Mouse (Mus musculus) liver, postnatal 0 days (tissue): Measurements from ENCODE around the gene Edem3. TPM values are rescaled to one million over a fixed set of nuclear protein-coding genes. Genes with fewer than 3 reads are reported as not detected.

Experiments used
- ATAC-seq: fragments of 200-750 bp; cut with Nextera tagmentation; 2 replicates; pipeline ENCODE4 v1.8.0; 2017; ENCODE audit warnings: mild to moderate bottlenecking, moderate library complexity
- DNase-seq: peaks from one replicate; pipeline ENCODE4 v3.0.0-alpha.2; 2016
- H3K27ac ChIP-seq: fragments of 300-500 bp; sonication (generic); 2 replicates; pipeline ENCODE4 v1.5.1; 2014; ENCODE audit warnings: antibody characterized with exemption, moderate library complexity, mild to moderate bottlenecking, low read depth
- H3K27me3 ChIP-seq: fragments of 300-500 bp; sonication (generic); 2 replicates; pipeline ENCODE4 v1.6.1; 2014; ENCODE audit warnings: low read length, control low read depth, mixed read lengths; ENCODE audit not compliant: insufficient read depth
- H3K36me3 ChIP-seq: fragments of 300-500 bp; sonication (generic); replicated peaks from 2 replicates; pipeline ENCODE4 v1.6.1; 2014; ENCODE audit warnings: mild to moderate bottlenecking, control low read depth, low read length, moderate library complexity, mixed read lengths; ENCODE audit not compliant: insufficient read depth
- H3K4me1 ChIP-seq: fragments of 300-500 bp; sonication (generic); 2 replicates; pipeline ENCODE4 v1.6.1; 2014; ENCODE audit warnings: antibody characterized with exemption, mild to moderate bottlenecking, control low read depth; ENCODE audit not compliant: insufficient read depth
- H3K4me2 ChIP-seq: fragments of 300-500 bp; sonication (generic); 2 replicates; pipeline ENCODE4 v1.6.1; 2014; ENCODE audit warnings: low read depth, mild to moderate bottlenecking, low read length, moderate library complexity, mixed read lengths
- H3K4me3 ChIP-seq: fragments of 300-500 bp; sonication (generic); 2 replicates; pipeline ENCODE4 v1.5.1; 2014; ENCODE audit warnings: low read depth, low read length
- H3K9ac ChIP-seq: fragments of 300-500 bp; sonication (generic); replicated peaks from 2 replicates; pipeline ENCODE4 v1.6.1; 2014; ENCODE audit warnings: mild to moderate bottlenecking, moderate library complexity
- H3K9me3 ChIP-seq: fragments of 300-500 bp; sonication (generic); 2 replicates; pipeline ENCODE4 v1.6.1; 2016; ENCODE audit warnings: mild to moderate bottlenecking, control low read depth, low read length, mixed read lengths
- CTCF ChIP-seq: sonication (generic); IDR thresholded peaks from 2 replicates; pipeline ENCODE4 v1.5.1; 2016; ENCODE audit warnings: antibody characterized with exemption, low read depth
- EP300 ChIP-seq: IDR thresholded peaks from 2 replicates; pipeline ENCODE4 v1.6.1; 2016; ENCODE audit warnings: antibody characterized with exemption, low read depth, mild to moderate bottlenecking
- WGBS: fragments of 180-500 bp; shearing (Covaris S2); extraction: QIAGEN DNeasy Blood & Tissue Kit; methylation state at CpG from one replicate; pipeline ENCODE4 v1.1.7; 2014; ENCODE audit not compliant: insufficient replicate concordance; 5-methylcytosine and 5-hydroxymethylcytosine counted together
- polyA plus RNA-seq: library from polyadenylated mRNA; unstranded; fragments of >200 nt; fragmentation: Nextera tagmentation; extraction: Ambion mirVana; gene quantifications from 2 replicates; pipeline ENCODE4 v1.2.1, GENCODE M21; 2015

Gene Edem3
- polyA plus RNA-seq, 1 experiment from 2014 or later, result 5.2 TPM

DNA sequence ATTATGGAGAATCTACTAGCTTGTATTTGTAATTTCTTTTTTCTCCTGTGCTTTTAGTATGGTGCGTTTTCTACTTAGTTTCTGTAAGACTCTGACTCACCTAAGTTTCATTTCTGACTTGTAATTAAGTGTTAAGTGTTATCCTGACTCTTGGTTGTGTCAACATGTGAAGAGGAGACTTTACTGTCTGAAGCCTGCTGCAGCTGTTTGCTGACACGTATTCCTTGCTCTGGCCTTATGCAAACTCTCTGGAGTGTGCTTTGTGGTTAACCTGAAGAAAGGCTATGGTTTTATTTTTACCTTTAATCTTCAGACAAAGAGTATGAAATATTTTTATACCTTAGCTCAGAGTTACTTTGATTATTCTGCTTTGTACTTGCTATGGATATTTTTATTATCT is 11.0 kb downstream of the Edem3 start:
- H3K27me3 ChIP-seq, result no peaks in the 10 kb centered on the region
- H3K4me1 ChIP-seq, result no peaks in the 10 kb centered on the region
- DNase-seq (no peak), ATAC-seq (no peak)
- H3K9me3 ChIP-seq, result no peaks in the 10 kb centered on the region
- no peak overlapping the region for H3K4me3 ChIP-seq
- WGBS, result 59% methylated on average over 2 of the region's 2 CpGs
- H3K36me3 ChIP-seq, result peaks cover 26% of the 10 kb centered on the region
- no peak overlapping the region for H3K4me2 ChIP-seq
- no peak overlapping the region for H3K27ac ChIP-seq
- H3K9ac ChIP-seq, result no peak overlapping the region
- TF ChIP-seq CTCF (no peak), EP300 (no peak)

DNA sequence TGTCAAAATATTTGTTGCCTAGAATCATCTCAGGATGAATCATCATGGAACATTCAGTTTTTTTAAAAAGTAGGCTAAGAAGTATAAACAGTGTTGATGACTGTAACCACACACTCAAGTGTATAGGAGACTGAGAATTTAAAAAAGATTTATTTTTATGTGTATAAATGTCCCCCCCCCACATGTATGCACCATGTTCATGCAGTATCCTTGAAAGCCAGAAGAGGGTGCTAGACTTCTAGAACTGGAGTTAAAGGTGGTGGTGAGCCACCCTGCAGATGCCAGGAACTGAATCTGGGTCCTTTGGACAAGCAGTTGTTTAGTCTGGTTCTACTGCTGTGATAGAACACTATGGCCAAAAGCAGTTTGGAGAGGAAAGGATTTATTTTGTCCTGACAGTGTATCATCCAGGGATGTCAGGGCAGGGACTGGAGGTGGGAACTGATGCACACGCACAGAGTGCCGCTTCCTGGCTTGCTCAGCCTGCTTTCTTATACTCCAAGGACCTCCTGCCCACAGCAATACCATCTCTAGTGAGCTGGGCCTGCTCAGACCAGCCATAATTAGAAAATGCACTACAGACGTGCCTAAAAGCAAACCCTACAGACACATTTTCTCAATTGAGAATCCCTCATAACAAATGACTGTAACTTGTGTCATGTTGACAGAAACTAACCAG is 11.9 kb downstream of the Edem3 start:
- WGBS, result 59% methylated on average over 3 of the region's 3 CpGs
- H3K4me2 ChIP-seq, result no peak overlapping the region
- no peak overlapping the region for H3K9ac ChIP-seq
- peaks cover 29% of the 10 kb centered on the region for H3K36me3 ChIP-seq
- H3K9me3 ChIP-seq, result no peaks in the 10 kb centered on the region
- DNase-seq (no peak), ATAC-seq (no peak)
- TF ChIP-seq CTCF (peak; percentile 58), EP300 (no peak)
- no peaks in the 10 kb centered on the region for H3K4me1 ChIP-seq
- no peaks in the 10 kb centered on the region for H3K27me3 ChIP-seq
- H3K27ac ChIP-seq, result no peak overlapping the region
- H3K4me3 ChIP-seq, result no peak overlapping the region

DNA sequence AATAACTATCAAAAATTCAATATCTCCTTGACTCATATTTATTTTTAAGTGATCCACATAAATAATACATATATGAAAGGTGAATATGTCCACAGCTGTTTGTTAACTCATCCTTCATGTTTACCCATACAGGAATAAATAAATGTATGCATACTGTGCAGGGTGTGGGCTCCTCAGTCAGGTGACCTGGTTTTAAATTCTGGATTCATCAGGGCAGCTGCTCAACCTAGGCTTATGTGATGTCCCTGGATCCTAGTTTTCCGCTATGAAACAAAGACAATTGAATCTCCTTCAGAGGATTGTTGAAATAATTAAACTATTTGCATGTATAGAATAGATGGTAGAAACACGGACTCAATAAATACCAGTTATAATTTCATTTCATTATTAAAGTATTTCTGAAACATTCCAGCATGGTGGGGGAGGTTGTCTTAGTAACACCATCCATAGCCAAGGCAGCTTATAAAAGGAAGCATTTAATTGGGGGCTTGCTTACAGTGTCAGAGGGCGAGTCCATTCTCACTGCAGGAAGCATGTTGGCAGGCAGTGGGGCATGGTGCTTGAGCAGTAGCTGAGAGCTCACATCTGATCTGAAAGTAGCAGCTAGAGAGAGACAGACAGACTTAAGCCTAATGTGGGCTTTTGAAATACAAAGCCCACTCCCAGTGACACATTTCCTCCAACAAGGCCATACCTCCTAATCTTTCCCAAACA is 14.2 kb downstream of the Edem3 start:
- DNase-seq, result no peak
- Histone ChIP-seq H3K27me3 (no peaks in the 10 kb centered on the region), H3K4me2 (no peak overlapping the region), H3K27ac (no peak overlapping the region), H3K36me3 (peaks cover 35% of the 10 kb centered on the region), H3K4me3 (no peak overlapping the region), H3K9ac (no peak overlapping the region), H3K9me3 (no peaks in the 10 kb centered on the region), H3K4me1 (no peaks in the 10 kb centered on the region)
- ATAC-seq, result no peak
- TF ChIP-seq CTCF, result no peak
- no peak for TF ChIP-seq EP300
- WGBS, result 76% methylated on average over 3 of the region's 3 CpGs

DNA sequence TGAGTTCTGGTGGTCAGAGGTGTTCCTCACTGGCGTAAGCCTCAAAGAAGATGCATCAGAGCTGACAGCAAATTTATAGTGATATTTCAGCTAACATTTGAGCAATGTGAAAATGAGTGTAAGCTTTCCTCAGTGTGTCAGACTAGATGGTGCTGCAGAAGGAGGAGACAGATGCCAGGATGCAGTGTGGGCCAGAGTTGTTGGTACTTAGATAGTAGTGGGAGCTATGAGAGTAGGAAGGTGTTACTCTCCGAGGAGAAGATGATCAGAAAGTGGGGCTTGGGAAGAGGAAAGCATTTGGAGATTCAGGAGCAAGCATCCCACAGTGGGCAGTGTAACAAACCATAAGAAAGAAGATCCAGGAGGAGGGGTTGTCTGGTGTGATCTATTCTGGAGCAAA is 22.4 kb downstream of the Edem3 start:
- DNase-seq, result no peak
- H3K4me1 ChIP-seq, result no peaks in the 10 kb centered on the region
- H3K36me3 ChIP-seq, result peaks cover 55% of the 10 kb centered on the region

DNA sequence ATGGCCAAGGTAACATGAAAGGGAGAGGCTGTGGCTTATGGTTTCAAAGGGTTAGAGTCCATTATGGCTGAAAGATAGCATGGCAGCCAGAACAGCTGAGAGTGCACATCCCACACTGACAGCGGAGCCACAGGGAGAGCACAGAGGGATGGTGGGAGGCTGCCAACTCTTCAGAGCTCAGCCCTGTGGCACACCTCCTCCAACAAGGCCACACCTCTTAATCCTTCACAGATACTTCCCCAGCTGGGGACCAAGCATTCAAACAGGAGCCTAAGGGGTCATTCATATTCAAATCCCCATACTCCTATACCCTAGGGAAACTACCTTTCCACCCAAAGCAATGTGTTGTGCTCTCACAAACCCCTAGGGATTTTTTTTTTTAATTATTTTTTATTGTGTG is 23.4 kb downstream of the Edem3 start:
- Histone ChIP-seq H3K4me3 (no peak overlapping the region), H3K4me2 (no peak overlapping the region), H3K9me3 (no peaks in the 10 kb centered on the region), H3K27ac (no peak overlapping the region), H3K27me3 (no peaks in the 10 kb centered on the region), H3K4me1 (no peaks in the 10 kb centered on the region), H3K36me3 (peaks cover 52% of the 10 kb centered on the region), H3K9ac (no peak overlapping the region)
- TF ChIP-seq CTCF, result no peak
- no peak for TF ChIP-seq EP300
- no peak for DNase-seq
- 95% methylated on average over 1 of the region's 1 CpGs for WGBS
- no peak for ATAC-seq

More for the DNA sequence above, 22.4 kb downstream of the Edem3 start:
- H3K9ac ChIP-seq, result no peak overlapping the region
- H3K4me2 ChIP-seq, result no peak overlapping the region
- TF ChIP-seq EP300, result no peak
- no peak for TF ChIP-seq CTCF
- H3K4me3 ChIP-seq, result no peak overlapping the region
- no peak overlapping the region for H3K27ac ChIP-seq
- no peaks in the 10 kb centered on the region for H3K27me3 ChIP-seq
- ATAC-seq, result no peak
- no peaks in the 10 kb centered on the region for H3K9me3 ChIP-seq
- WGBS, result 92% methylated on average over 2 of the region's 2 CpGs

DNA sequence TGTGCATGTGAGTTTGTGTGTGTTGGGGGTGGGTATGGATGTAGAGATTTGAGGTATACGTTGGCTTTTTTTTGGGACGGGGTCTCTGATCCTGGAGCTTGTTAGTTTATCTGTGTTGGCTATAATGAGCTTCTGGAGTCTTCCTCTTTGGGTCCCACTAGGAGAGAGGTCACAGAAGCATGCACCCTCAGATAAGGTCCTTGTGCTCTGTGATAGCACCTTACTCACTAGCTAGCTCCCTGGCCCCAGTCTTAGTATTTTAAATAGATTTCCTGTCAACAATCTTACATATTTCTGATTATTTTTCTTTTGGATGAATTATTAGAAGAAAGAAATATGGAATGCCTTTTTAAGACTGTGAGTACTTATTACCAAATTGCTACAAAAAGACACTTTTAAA is 24.1 kb downstream of the Edem3 start:
- Histone ChIP-seq H3K27me3 (no peaks in the 10 kb centered on the region), H3K27ac (no peak overlapping the region), H3K9me3 (no peaks in the 10 kb centered on the region), H3K4me3 (no peak overlapping the region), H3K4me2 (no peak overlapping the region), H3K4me1 (no peaks in the 10 kb centered on the region), H3K36me3 (peaks cover 46% of the 10 kb centered on the region), H3K9ac (no peak overlapping the region)
- ATAC-seq (no peak), DNase-seq (no peak)
- TF ChIP-seq CTCF (no peak), EP300 (no peak)
- 63% methylated on average over 2 of the region's 2 CpGs for WGBS
